Mouse (Mus musculus): ENCODE results near the gene Arsg.

- TF ChIP-seq CTCF (IDR thresholded peaks at IDR 0.05; ENCODE audit: insufficient read depth, low read length) (no peak), POLR2A (IDR thresholded peaks at IDR 0.05; ENCODE audit: borderline replicate concordance, extremely low read depth, low read depth, low read length) (no peak)
These were observed 16.9 kb upstream of the Arsg start for GRCm38 (mm10) chr11:109456261-109456660.
